Mouse (Mus musculus) liver, adult 2 months (tissue): ENCODE results near the gene Ccl8. TPM values are rescaled to one million over a fixed set of nuclear protein-coding genes. Genes with fewer than 3 reads are reported as not detected.
A peak's percentile ranks its signal among the peaks of the same experiment; 100 is the strongest.

ENCODE experiments used
- DNase-seq: peaks from one replicate; pipeline ENCODE4 v3.0.0-alpha.2; 2011; ENCODE audit warnings: low read depth, low spot score; ENCODE audit errors: extremely low read depth
- H3K27ac ChIP-seq: fragments of 200-500 bp; replicated peaks from 2 replicates; pipeline ENCODE4 v1.5.1; 2012; ENCODE audit warnings: low read depth, mild to moderate bottlenecking, control low read depth, inconsistent platforms, low read length; ENCODE audit not compliant: insufficient read depth
- H3K27me3 ChIP-seq: fragments of 200-500 bp; 2 replicates; pipeline ENCODE4 v1.6.1; 2012; ENCODE audit warnings: mild to moderate bottlenecking, moderate library complexity, low read length, inconsistent platforms; ENCODE audit not compliant: control insufficient read depth, insufficient read depth
- H3K36me3 ChIP-seq: fragments of 200-500 bp; 2 replicates; pipeline ENCODE4 v1.6.1; 2012; ENCODE audit warnings: low read length, inconsistent platforms; ENCODE audit not compliant: control insufficient read depth, insufficient read depth
- H3K4me1 ChIP-seq: fragments of 200-500 bp; 2 replicates; pipeline ENCODE4 v1.6.1; 2011; ENCODE audit warnings: low read length; ENCODE audit not compliant: control insufficient read depth, insufficient read depth
- H3K4me3 ChIP-seq: fragments of 200-500 bp; 2 replicates; pipeline ENCODE4 v1.5.1; 2011; ENCODE audit warnings: low read depth, mild to moderate bottlenecking, control low read depth, low read length, moderate library complexity; ENCODE audit not compliant: insufficient read depth
- H3K79me2 ChIP-seq: fragments of 200-500 bp; 2 replicates; pipeline ENCODE4 v1.6.1; 2012; ENCODE audit warnings: inconsistent platforms, mild to moderate bottlenecking, low read length, moderate library complexity; ENCODE audit not compliant: control insufficient read depth, insufficient read depth
- H3K9ac ChIP-seq: fragments of 200-500 bp; 2 replicates; pipeline ENCODE4 v1.6.1; 2012; ENCODE audit warnings: low read depth, mild to moderate bottlenecking, control low read depth, inconsistent platforms, low read length
- CTCF ChIP-seq: fragments of 200-500 bp; IDR thresholded peaks from 2 replicates; pipeline ENCODE4 v1.5.1; 2011; ENCODE audit warnings: low read depth, low read length, control low read depth
- POLR2A ChIP-seq: fragments of 200-500 bp; IDR thresholded peaks from 2 replicates; pipeline ENCODE4 v1.6.1; 2011; ENCODE audit warnings: low read length, control low read depth; ENCODE audit not compliant: insufficient read depth; ENCODE audit errors: extremely low read depth
- WGBS: fragments of 180-500 bp; shearing (Covaris S2); methylation state at CpG from one replicate; pipeline ENCODE4 v1.1.7; 2018; 5-methylcytosine and 5-hydroxymethylcytosine counted together
- polyA plus RNA-seq: library from polyadenylated mRNA; depleted of rRNA; stranded (reverse); fragments of >200 nt; gene quantifications from 2 replicates; pipeline ENCODE4 v1.2.3, GENCODE M21; 2012
- total RNA-seq: library from RNA; depleted of rRNA; stranded (reverse); fragments of >200 nt; gene quantifications from 2 replicates; pipeline ENCODE4 v1.2.3, GENCODE M21; 2014

The Ccl8 gene
- total and polyA plus RNA-seq, 2 experiments: not detected

GRCm38 (mm10) chr11:82077031-82077430 lies 38.0 kb upstream of the Ccl8 start:
- no peaks in the 10 kb centered on the region for H3K36me3 ChIP-seq
- TF ChIP-seq POLR2A (no peak), CTCF (no peak)

GRCm38 (mm10) chr11:82078136-82078730 lies 36.8 kb upstream of the Ccl8 start:
- DNase-seq: peak; percentile 5

More at GRCm38 (mm10) chr11:82077031-82077430, 38.0 kb upstream of the Ccl8 start:
- Histone ChIP-seq H3K27ac (no peak overlapping the region), H3K27me3 (no peaks in the 10 kb centered on the region), H3K79me2 (no peaks in the 10 kb centered on the region), H3K4me1 (no peaks in the 10 kb centered on the region), H3K9ac (no peak overlapping the region), H3K4me3 (no peak overlapping the region)
- 63% methylated on average over 3 of the region's 3 CpGs for WGBS
- DNase-seq: no peak

GRCm38 (mm10) chr11:82080865-82081264 lies 34.1 kb upstream of the Ccl8 start:
- H3K4me1 ChIP-seq: no peaks in the 10 kb centered on the region
- 64% methylated on average over 3 of the region's 3 CpGs for WGBS
- no peak for DNase-seq
- no peak for TF ChIP-seq POLR2A
- TF ChIP-seq CTCF: no peak
- no peaks in the 10 kb centered on the region for H3K27me3 ChIP-seq
- H3K36me3 ChIP-seq: no peaks in the 10 kb centered on the region
- H3K9ac ChIP-seq: no peak overlapping the region
- no peaks in the 10 kb centered on the region for H3K79me2 ChIP-seq
- H3K27ac ChIP-seq: no peak overlapping the region
- no peak overlapping the region for H3K4me3 ChIP-seq

More at GRCm38 (mm10) chr11:82078136-82078730, 36.8 kb upstream of the Ccl8 start:
- Histone ChIP-seq H3K9ac (no peak overlapping the region), H3K4me1 (no peaks in the 10 kb centered on the region), H3K4me3 (no peak overlapping the region), H3K36me3 (no peaks in the 10 kb centered on the region), H3K27me3 (no peaks in the 10 kb centered on the region), H3K27ac (no peak overlapping the region), H3K79me2 (no peaks in the 10 kb centered on the region)
- TF ChIP-seq CTCF (no peak), POLR2A (no peak)

- 95% methylated on average over 3 of the region's 3 CpGs for WGBS
- Histone ChIP-seq H3K36me3 (no peaks in the 10 kb centered on the region), H3K9ac (no peak overlapping the region), H3K4me3 (no peak overlapping the region), H3K27ac (no peak overlapping the region), H3K27me3 (no peaks in the 10 kb centered on the region), H3K4me1 (no peaks in the 10 kb centered on the region), H3K79me2 (no peaks in the 10 kb centered on the region)
- DNase-seq: no peak
- TF ChIP-seq CTCF (no peak), POLR2A (no peak)
Observed at GRCm38 (mm10) chr11:82084360-82084759, 30.6 kb upstream of the Ccl8 start.

- TF ChIP-seq POLR2A (no peak), CTCF (no peak)
- DNase-seq: peak; percentile 48
- no peak overlapping the region for H3K27ac ChIP-seq
Observed at GRCm38 (mm10) chr11:82099511-82100323, 15.3 kb upstream of the Ccl8 start.

GRCm38 (mm10) chr11:82101087-82101486 lies 13.9 kb upstream of the Ccl8 start:
- Histone ChIP-seq H3K27ac (no peak overlapping the region), H3K4me1 (peaks cover 3% of the 10 kb centered on the region; the same call in 1 of the 2 replicates), H3K79me2 (no peaks in the 10 kb centered on the region), H3K9ac (no peak overlapping the region), H3K36me3 (no peaks in the 10 kb centered on the region), H3K27me3 (no peaks in the 10 kb centered on the region), H3K4me3 (no peak overlapping the region)
- 79% methylated on average over 4 of the region's 4 CpGs for WGBS
- TF ChIP-seq POLR2A: no peak
- no peak for TF ChIP-seq CTCF
- DNase-seq: no peak

More at GRCm38 (mm10) chr11:82099511-82100323, 15.3 kb upstream of the Ccl8 start:
- H3K4me3 ChIP-seq: no peak overlapping the region
- no peaks in the 10 kb centered on the region for H3K79me2 ChIP-seq
- no peaks in the 10 kb centered on the region for H3K36me3 ChIP-seq
- H3K9ac ChIP-seq: no peak overlapping the region
- peaks cover 3% of the 10 kb centered on the region; the same call in 1 of the 2 replicates for H3K4me1 ChIP-seq
- no peaks in the 10 kb centered on the region for H3K27me3 ChIP-seq
- WGBS: 79% methylated on average over 10 of the region's 10 CpGs
